Mouse (Mus musculus): ENCODE results near the gene Lrfn3. TPM values are rescaled to one million over a fixed set of nuclear protein-coding genes. Genes with fewer than 3 reads are reported as not detected.

Lrfn3 gene
- polyA plus RNA-seq (2014; fragmentation: Nextera tagmentation; extraction: Ambion mirVana): 5.3 and 6.8 TPM in 2 replicates

DNA sequence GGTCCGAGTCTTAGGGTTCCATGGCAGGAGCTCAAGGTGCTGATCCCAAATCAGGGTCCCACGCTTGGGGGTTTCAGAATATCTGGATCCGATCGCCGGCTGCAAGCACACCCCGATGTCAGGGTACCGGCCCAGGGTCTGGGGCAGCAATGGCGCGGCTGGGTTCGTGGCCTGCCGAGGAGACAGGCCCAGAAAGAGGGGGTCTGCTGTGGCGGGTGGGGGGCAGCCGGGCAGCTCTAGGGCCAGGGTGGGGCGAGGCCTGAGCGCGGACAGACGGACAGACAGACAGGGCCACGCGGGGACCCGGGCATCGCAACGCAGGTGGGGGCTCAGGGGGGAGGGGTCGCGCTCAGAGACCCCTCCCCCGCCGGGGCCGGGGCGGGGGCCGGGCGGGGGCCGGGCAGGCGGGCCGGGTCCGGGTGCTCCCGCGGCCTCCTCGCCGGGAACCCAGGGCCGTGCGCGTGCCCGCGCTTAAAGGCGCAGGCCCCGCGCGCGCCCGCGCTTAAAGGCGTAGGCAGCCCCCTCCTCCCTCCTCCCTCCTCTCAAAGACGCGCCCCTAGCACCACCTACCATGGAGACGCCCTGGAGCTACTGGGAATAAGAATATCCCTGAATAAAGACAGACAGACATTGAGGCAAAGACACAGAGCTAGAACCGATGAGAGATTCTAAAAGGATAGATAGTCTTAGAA, at the start of gene Lrfn3:
Lrfn3 (minus strand) TSS at position 121 of the 692 bp plus-strand sequence.
- peak within 1 kb of the TSS; percentile 91 for H3K9ac ChIP-seq (ENCODE audit: low read depth, low read length)

DNA sequence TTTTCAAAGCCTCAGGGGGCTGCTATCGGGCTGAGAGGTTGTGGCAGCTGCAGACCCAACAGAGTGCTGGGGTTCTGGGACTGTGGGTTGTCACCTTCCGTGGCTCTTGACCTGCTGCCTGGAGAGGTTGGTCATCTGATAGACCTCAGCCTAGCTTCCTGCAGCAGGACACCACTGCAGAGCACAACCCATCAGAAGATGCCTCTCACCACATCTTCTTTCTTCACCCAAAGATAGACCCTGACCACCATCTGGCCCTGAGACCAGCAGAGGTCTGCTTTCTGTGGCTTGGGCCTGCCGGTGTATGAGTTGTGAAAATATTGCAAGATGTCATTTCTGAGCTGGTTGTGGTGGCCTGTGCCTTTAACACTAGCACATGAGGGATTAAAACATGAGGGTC, 48.5 kb upstream of the Lrfn3 start:
- no peaks in the 10 kb centered on the region for H3K27me3 ChIP-seq (ENCODE audit: control insufficient read depth, insufficient read depth, low read length)
- no peak overlapping the region for H3K9ac ChIP-seq (ENCODE audit: low read depth, low read length)
- 73% methylated on average over 3 of the region's 3 CpGs for WGBS
- ATAC-seq (ENCODE audit: low FRiP score) (no peak), DNase-seq (ENCODE audit: low spot score) (no peak)
- H3K36me3 ChIP-seq (ENCODE audit: control insufficient read depth, insufficient read depth, low read length): no peaks in the 10 kb centered on the region
- no peak overlapping the region for H3K4me2 ChIP-seq (replicated peaks; ENCODE audit: low read depth, low read length)
- no peaks in the 10 kb centered on the region for H3K9me3 ChIP-seq (ENCODE audit: control insufficient read depth, low read length)
- no peak overlapping the region for H3K4me3 ChIP-seq (ENCODE audit: low read depth, low read length)
- no peaks in the 10 kb centered on the region for H3K4me1 ChIP-seq (replicated peaks; ENCODE audit: control insufficient read depth, insufficient read depth, low read length)
- no peak overlapping the region for H3K27ac ChIP-seq (ENCODE audit: low read depth, low read length)

More for the DNA sequence above, at the start of gene Lrfn3:
- Histone ChIP-seq H3K36me3 (ENCODE audit: control insufficient read depth, insufficient read depth, low read length) (no peaks in the 10 kb centered on the region), H3K9me3 (ENCODE audit: control insufficient read depth, low read length) (no peaks in the 10 kb centered on the region), H3K4me3 (ENCODE audit: low read depth, low read length) (peak within 1 kb of the TSS; percentile 85), H3K27me3 (ENCODE audit: control insufficient read depth, insufficient read depth, low read length) (no peaks in the 10 kb centered on the region), H3K27ac (ENCODE audit: low read depth, low read length) (no peak within 1 kb of the TSS), H3K4me2 (replicated peaks; ENCODE audit: low read depth, low read length) (peak within 1 kb of the TSS; percentile 86), H3K4me1 (replicated peaks; ENCODE audit: control insufficient read depth, insufficient read depth, low read length) (peaks cover 8% of the 10 kb centered on the region)
- DNase-seq (ENCODE audit: low spot score) (peak; percentile 96), ATAC-seq (ENCODE audit: low FRiP score) (peak; percentile 72; the same call in 1 of the 2 replicates)
- WGBS: 2% methylated on average over 36 of the region's 55 CpGs

DNA sequence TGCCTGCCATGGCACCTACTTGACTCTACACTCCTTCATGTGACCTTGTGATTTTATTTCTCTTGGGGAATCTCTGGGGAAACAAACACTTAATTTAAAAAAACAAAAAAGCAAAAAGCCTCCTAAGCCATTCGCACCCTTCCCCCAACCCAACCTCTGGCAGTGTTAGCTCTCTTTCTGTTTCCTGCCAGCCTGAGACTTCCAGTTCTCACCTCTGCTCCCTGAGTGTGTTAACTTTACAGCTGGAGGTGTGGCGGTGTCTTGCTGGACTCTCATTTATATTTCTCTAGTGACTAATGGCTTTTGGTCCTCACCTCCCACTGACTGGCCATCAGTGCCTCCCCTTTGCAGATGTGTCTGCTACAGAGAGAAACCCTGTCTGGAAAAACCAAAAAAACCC, 47.2 kb upstream of the Lrfn3 start:
- no peak overlapping the region for H3K9ac ChIP-seq (ENCODE audit: low read depth, low read length)
- no peak overlapping the region for H3K4me3 ChIP-seq (ENCODE audit: low read depth, low read length)
- H3K27me3 ChIP-seq (ENCODE audit: control insufficient read depth, insufficient read depth, low read length): no peaks in the 10 kb centered on the region
- DNase-seq (ENCODE audit: low spot score): no peak
- H3K9me3 ChIP-seq (ENCODE audit: control insufficient read depth, low read length): no peaks in the 10 kb centered on the region
- no peak overlapping the region for H3K27ac ChIP-seq (ENCODE audit: low read depth, low read length)
- WGBS: 71% methylated on average over 2 of the region's 2 CpGs
- no peak for ATAC-seq (ENCODE audit: low FRiP score)
- H3K4me1 ChIP-seq (replicated peaks; ENCODE audit: control insufficient read depth, insufficient read depth, low read length): no peaks in the 10 kb centered on the region
- H3K36me3 ChIP-seq (ENCODE audit: control insufficient read depth, insufficient read depth, low read length): no peaks in the 10 kb centered on the region
- no peak overlapping the region for H3K4me2 ChIP-seq (replicated peaks; ENCODE audit: low read depth, low read length)

DNA sequence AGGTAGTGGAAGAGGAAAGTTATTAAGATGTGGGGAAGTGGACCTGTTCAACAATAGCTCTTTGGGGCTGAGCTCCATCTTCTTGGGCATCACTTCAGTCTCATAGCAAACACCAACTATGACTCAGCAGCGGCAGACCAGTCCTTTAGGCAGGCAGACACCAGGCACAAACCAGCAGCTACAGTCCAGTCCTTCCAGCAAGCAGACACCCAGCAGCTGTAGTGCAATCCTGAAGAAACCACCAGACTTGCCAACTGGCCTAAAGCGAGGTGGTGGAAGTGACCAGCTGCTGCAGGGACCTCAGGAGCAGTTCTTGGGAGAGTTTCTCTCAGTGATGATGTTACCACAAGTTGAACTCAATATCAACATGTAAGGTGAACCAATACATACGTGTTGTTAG, 46.1 kb upstream of the Lrfn3 start:
- H3K9ac ChIP-seq (ENCODE audit: low read depth, low read length): no peak overlapping the region
- no peak overlapping the region for H3K4me3 ChIP-seq (ENCODE audit: low read depth, low read length)
- no peaks in the 10 kb centered on the region for H3K4me1 ChIP-seq (replicated peaks; ENCODE audit: control insufficient read depth, insufficient read depth, low read length)
- DNase-seq (ENCODE audit: low spot score) (no peak), ATAC-seq (ENCODE audit: low FRiP score) (no peak)
- WGBS: 92% methylated on average over 3 of the region's 3 CpGs
- H3K27ac ChIP-seq (ENCODE audit: low read depth, low read length): no peak overlapping the region
- no peaks in the 10 kb centered on the region for H3K27me3 ChIP-seq (ENCODE audit: control insufficient read depth, insufficient read depth, low read length)
- H3K36me3 ChIP-seq (ENCODE audit: control insufficient read depth, insufficient read depth, low read length): no peaks in the 10 kb centered on the region
- H3K9me3 ChIP-seq (ENCODE audit: control insufficient read depth, low read length): no peaks in the 10 kb centered on the region
- H3K4me2 ChIP-seq (replicated peaks; ENCODE audit: low read depth, low read length): no peak overlapping the region

DNA sequence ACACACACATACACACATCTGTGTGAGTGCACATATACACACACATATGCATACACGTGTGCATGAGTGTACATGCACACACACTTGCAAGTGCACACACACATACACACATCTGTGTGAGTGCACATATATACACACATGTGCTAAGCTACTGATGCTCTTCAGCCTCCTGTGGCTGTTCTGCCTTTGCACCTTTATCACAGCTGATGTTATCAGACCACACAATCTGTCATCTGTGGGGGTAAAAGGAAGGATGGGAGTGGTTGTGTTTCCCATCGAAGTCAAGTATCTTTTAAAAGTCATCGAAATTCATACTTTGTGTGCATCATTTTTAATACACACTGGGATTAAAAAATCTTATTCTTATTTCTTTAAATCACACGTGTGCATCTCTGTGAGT, 39.8 kb upstream of the Lrfn3 start:
- Histone ChIP-seq H3K4me3 (ENCODE audit: low read depth, low read length) (no peak overlapping the region), H3K9ac (ENCODE audit: low read depth, low read length) (no peak overlapping the region), H3K9me3 (ENCODE audit: control insufficient read depth, low read length) (no peaks in the 10 kb centered on the region), H3K27ac (ENCODE audit: low read depth, low read length) (no peak overlapping the region), H3K4me2 (replicated peaks; ENCODE audit: low read depth, low read length) (no peak overlapping the region), H3K36me3 (ENCODE audit: control insufficient read depth, insufficient read depth, low read length) (no peaks in the 10 kb centered on the region), H3K27me3 (ENCODE audit: control insufficient read depth, insufficient read depth, low read length) (no peaks in the 10 kb centered on the region), H3K4me1 (replicated peaks; ENCODE audit: control insufficient read depth, insufficient read depth, low read length) (no peaks in the 10 kb centered on the region)
- WGBS: 78% methylated on average over 4 of the region's 4 CpGs
- DNase-seq (ENCODE audit: low spot score): no peak
- no peak for ATAC-seq (ENCODE audit: low FRiP score)

DNA sequence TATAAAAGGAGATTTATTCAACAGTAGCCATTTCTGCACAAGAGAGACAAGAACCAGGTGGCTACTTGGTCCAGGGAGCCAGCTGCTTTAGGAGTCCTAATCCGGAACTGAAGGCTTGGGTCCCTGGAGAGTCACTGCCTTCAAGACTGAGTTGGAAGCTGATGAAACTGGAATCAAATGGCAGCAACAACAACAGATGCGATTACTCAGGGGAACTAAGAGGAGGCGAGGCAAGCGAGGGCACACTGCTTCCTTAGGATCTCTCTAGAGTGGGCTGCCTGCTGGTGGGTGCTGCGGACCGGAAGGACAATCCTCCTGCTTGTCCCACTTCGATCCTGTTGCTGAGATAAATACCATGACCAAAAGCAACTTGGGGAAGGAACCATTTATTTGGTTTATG, 37.1 kb upstream of the Lrfn3 start:
- Histone ChIP-seq H3K4me3 (ENCODE audit: low read depth, low read length) (no peak overlapping the region), H3K9ac (ENCODE audit: low read depth, low read length) (no peak overlapping the region), H3K27me3 (ENCODE audit: control insufficient read depth, insufficient read depth, low read length) (no peaks in the 10 kb centered on the region), H3K36me3 (ENCODE audit: control insufficient read depth, insufficient read depth, low read length) (no peaks in the 10 kb centered on the region), H3K4me1 (replicated peaks; ENCODE audit: control insufficient read depth, insufficient read depth, low read length) (no peaks in the 10 kb centered on the region), H3K27ac (ENCODE audit: low read depth, low read length) (no peak overlapping the region), H3K4me2 (replicated peaks; ENCODE audit: low read depth, low read length) (no peak overlapping the region), H3K9me3 (ENCODE audit: control insufficient read depth, low read length) (no peaks in the 10 kb centered on the region)
- ATAC-seq (ENCODE audit: low FRiP score) (no peak), DNase-seq (ENCODE audit: low spot score) (peak; percentile 33)
- 41% methylated on average over 7 of the region's 7 CpGs for WGBS

DNA sequence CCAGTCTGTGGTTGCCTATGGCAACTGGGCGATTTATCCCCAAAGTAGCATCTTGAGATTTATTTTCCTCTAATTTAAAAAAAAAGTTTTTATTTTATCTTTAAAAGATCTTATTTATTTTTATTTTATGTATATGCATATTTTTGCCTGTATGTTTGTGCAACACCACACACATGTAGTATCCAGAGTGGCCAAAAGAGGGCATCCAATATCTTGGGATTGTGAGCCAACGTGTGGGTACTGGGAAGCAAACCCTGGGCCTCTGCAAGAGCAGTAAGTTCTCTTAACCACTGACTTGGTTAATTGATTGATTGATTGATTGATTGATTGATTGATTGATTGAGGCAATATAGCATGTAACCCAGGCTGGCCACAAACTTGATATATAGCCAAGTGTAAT, 32.3 kb upstream of the Lrfn3 start:
- Histone ChIP-seq H3K36me3 (ENCODE audit: control insufficient read depth, insufficient read depth, low read length) (no peaks in the 10 kb centered on the region), H3K27ac (ENCODE audit: low read depth, low read length) (no peak overlapping the region), H3K9me3 (ENCODE audit: control insufficient read depth, low read length) (no peaks in the 10 kb centered on the region), H3K4me2 (replicated peaks; ENCODE audit: low read depth, low read length) (no peak overlapping the region), H3K27me3 (ENCODE audit: control insufficient read depth, insufficient read depth, low read length) (no peaks in the 10 kb centered on the region), H3K9ac (ENCODE audit: low read depth, low read length) (no peak overlapping the region), H3K4me3 (ENCODE audit: low read depth, low read length) (no peak overlapping the region), H3K4me1 (replicated peaks; ENCODE audit: control insufficient read depth, insufficient read depth, low read length) (no peaks in the 10 kb centered on the region)
- peak; percentile 24 for DNase-seq (ENCODE audit: low spot score)
- ATAC-seq (ENCODE audit: low FRiP score): no peak
- 36% methylated on average over 2 of the region's 2 CpGs for WGBS

DNA sequence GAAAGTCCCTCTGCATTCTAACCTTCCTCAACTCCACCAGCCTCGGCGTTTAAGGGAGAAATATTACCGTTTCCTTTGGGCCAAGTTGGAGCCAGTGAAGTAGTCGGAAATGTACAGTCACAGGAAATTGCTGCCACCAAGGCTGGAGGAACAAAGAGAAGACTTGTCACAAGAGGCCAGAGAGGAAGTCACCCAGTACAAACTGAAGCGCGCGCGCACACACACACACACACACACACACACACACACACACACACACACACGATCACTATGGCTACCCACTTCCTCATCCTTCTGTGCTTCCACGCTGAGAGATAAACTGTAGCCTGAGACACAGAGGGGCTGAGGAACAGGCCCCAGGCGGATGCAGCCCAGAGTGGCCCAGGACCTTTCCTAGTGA, 31.8 kb upstream of the Lrfn3 start:
- no peak overlapping the region for H3K4me2 ChIP-seq (replicated peaks; ENCODE audit: low read depth, low read length)
- no peaks in the 10 kb centered on the region for H3K36me3 ChIP-seq (ENCODE audit: control insufficient read depth, insufficient read depth, low read length)
- H3K27me3 ChIP-seq (ENCODE audit: control insufficient read depth, insufficient read depth, low read length): no peaks in the 10 kb centered on the region
- ATAC-seq (ENCODE audit: low FRiP score): no peak
- no peaks in the 10 kb centered on the region for H3K9me3 ChIP-seq (ENCODE audit: control insufficient read depth, low read length)
- H3K4me1 ChIP-seq (replicated peaks; ENCODE audit: control insufficient read depth, insufficient read depth, low read length): no peaks in the 10 kb centered on the region
- no peak overlapping the region for H3K9ac ChIP-seq (ENCODE audit: low read depth, low read length)
- no peak for DNase-seq (ENCODE audit: low spot score)
- WGBS: 71% methylated on average over 8 of the region's 11 CpGs
- H3K27ac ChIP-seq (ENCODE audit: low read depth, low read length): no peak overlapping the region
- H3K4me3 ChIP-seq (ENCODE audit: low read depth, low read length): no peak overlapping the region

DNA sequence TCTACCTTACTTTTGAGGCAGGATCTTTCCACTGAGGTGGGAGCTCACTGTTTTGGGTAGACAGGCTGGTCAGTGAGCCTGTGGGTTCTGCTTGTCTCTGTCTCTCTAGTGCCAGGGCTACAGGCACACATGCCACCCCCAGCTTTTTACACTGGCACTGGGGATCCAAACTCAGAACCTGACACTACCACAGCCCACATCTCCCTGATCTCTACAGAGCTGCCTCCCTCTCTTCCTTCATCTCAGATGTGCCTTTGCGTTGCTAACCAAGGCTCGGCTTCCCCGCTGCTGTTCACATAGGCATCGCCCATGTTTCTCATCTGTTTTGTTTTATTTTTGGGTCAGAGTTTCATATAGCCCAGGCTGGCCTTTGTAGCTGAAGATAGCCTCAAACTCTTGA, 31.1 kb upstream of the Lrfn3 start:
- Histone ChIP-seq H3K4me1 (replicated peaks; ENCODE audit: control insufficient read depth, insufficient read depth, low read length) (no peaks in the 10 kb centered on the region), H3K27ac (ENCODE audit: low read depth, low read length) (no peak overlapping the region), H3K9me3 (ENCODE audit: control insufficient read depth, low read length) (no peaks in the 10 kb centered on the region), H3K4me3 (ENCODE audit: low read depth, low read length) (no peak overlapping the region), H3K36me3 (ENCODE audit: control insufficient read depth, insufficient read depth, low read length) (no peaks in the 10 kb centered on the region), H3K4me2 (replicated peaks; ENCODE audit: low read depth, low read length) (no peak overlapping the region), H3K9ac (ENCODE audit: low read depth, low read length) (no peak overlapping the region), H3K27me3 (ENCODE audit: control insufficient read depth, insufficient read depth, low read length) (no peaks in the 10 kb centered on the region)
- ATAC-seq (ENCODE audit: low FRiP score): no peak
- 84% methylated on average over 4 of the region's 4 CpGs for WGBS
- DNase-seq (ENCODE audit: low spot score): no peak
